ENCODE assay signal across 7 mouse cellular contexts in genomic region chr8:126595204-126596061, GRCm38 (mm10). TPM values are rescaled to one million over a fixed set of nuclear protein-coding genes. Genes with fewer than 3 reads are reported as not detected.
DNase-seq lines count a peak whose midpoint lies in the region; ATAC-seq and TF ChIP-seq lines count a peak whose summit lies in the region.

No protein-coding gene starts in this region.

- peak overlapping the region; percentile 85 for H3K27ac ChIP-seq in cerebellum, adult 2 months (ENCODE audit: insufficient read depth, low read length)
- H3K27ac ChIP-seq in hindbrain, embryonic 15.5 days (replicated peaks) = peak overlapping the region; percentile 97
- H3K27ac ChIP-seq in small intestine, adult 2 months (ENCODE audit: insufficient read depth, low read depth, low read length) = peak overlapping the region; percentile 99

- H3K36me3 ChIP-seq in hindbrain, embryonic 15.5 days = no peaks in the 10 kb centered on the region
- H3K36me3 ChIP-seq in small intestine, adult 2 months (ENCODE audit: control insufficient read depth, insufficient read depth, low read length) = peaks cover 16% of the 10 kb centered on the region

- intact Hi-C loops in left cerebral cortex, postnatal 14 days (cut with DNase I) = loop anchor here (2.0 to 5.0 kb wide), 3 partner anchors 142 to 325 kb away; no protein-coding TSS in a partner anchor

- 2% methylated on average over 16 of the region's 16 CpGs for WGBS in cerebellum, adult 2 months
- WGBS in hindbrain, embryonic 15.5 days = 8% methylated on average over 16 of the region's 16 CpGs
- WGBS in small intestine, adult 2 months = 4% methylated on average over 16 of the region's 16 CpGs

- peak overlapping the region; percentile 58 for H3K9ac ChIP-seq in hindbrain, embryonic 15.5 days

- ATAC-seq in hindbrain, embryonic 15.5 days (ENCODE audit: low FRiP score, low read depth) = no peak
- peak; percentile 4; the same call in 1 of the 2 replicates for ATAC-seq in megakaryocyte, adult 5-6 weeks (ENCODE audit: poor library complexity, severe bottlenecking)

- TF ChIP-seq POLR2A in cerebellum, adult 2 months (IDR thresholded peaks at IDR 0.05; ENCODE audit: borderline replicate concordance, insufficient read depth, low read length) = no peak
- TF ChIP-seq POLR2A in small intestine, adult 2 months (IDR thresholded peaks at IDR 0.05; ENCODE audit: low read depth, low read length) = no peak; the same call in 1 of the 2 replicates

- H3K4me2 ChIP-seq in hindbrain, embryonic 15.5 days = peak overlapping the region; percentile 94

- H3K9me3 ChIP-seq in hindbrain, embryonic 15.5 days = no peaks in the 10 kb centered on the region

- H3K4me3 ChIP-seq in cerebellum, adult 2 months (replicated peaks; ENCODE audit: insufficient read depth, low read depth, low read length) = peak overlapping the region; percentile 77
- peak overlapping the region; percentile 74 for H3K4me3 ChIP-seq in hindbrain, embryonic 15.5 days
- H3K4me3 ChIP-seq in small intestine, adult 2 months (ENCODE audit: low read depth, low read length) = peak overlapping the region; percentile 63

- H3K27me3 ChIP-seq in cerebellum, adult 2 months (ENCODE audit: control insufficient read depth, insufficient read depth, low read length) = no peaks in the 10 kb centered on the region
- no peaks in the 10 kb centered on the region for H3K27me3 ChIP-seq in hindbrain, embryonic 15.5 days
- no peaks in the 10 kb centered on the region for H3K27me3 ChIP-seq in small intestine, adult 2 months (ENCODE audit: control insufficient read depth, insufficient read depth, low read length)

- no peak for TF ChIP-seq CTCF in cerebellum, adult 2 months (IDR thresholded peaks at IDR 0.05; ENCODE audit: borderline replicate concordance, insufficient read depth, low read depth, low read length)
- no peak for TF ChIP-seq CTCF in small intestine, adult 2 months (IDR thresholded peaks at IDR 0.05; ENCODE audit: extremely low read depth, insufficient read length, insufficient replicate concordance, low read depth, low read length)

- peak; percentile 81 for DNase-seq in T-cell, adult 2 months (ENCODE audit: low spot score)
- DNase-seq in cerebellum, adult 2 months = peak; percentile 78 to 82
- peak; percentile 88 to 93 for DNase-seq in gastrocnemius, adult 8-10 months (ENCODE audit: low spot score in 2 of 2)
- DNase-seq in left cerebral cortex, postnatal 14 days (ENCODE audit: low spot score in 2 of 2) = peak; percentile 55 to 79

- H3K4me1 ChIP-seq in cerebellum, adult 2 months (ENCODE audit: control insufficient read depth, insufficient read depth, low read length) = peaks cover 10% of the 10 kb centered on the region; the same call in 1 of the 2 replicates
- H3K4me1 ChIP-seq in hindbrain, embryonic 15.5 days (replicated peaks) = peaks cover 42% of the 10 kb centered on the region
- peaks cover 12% of the 10 kb centered on the region for H3K4me1 ChIP-seq in small intestine, adult 2 months (ENCODE audit: control insufficient read depth, insufficient read depth, insufficient read length, low read length)

RNA-seq across cellular contexts. Expression of gene Irf2bp2, which starts 1.6 kb away (rescaled TPM):
- polyA plus RNA-seq in cerebellum, adult 2 months (2012; rRNA removed) = 42.0 and 42.4 TPM in 2 replicates
- 10 to 100 TPM; 22.2 to 31.2 (median 23.5) TPM for total RNA-seq in gastrocnemius, adult 8-10 months (2022)
- polyA plus RNA-seq in hindbrain, embryonic 15.5 days (2015; fragmentation: Nextera tagmentation; extraction: Ambion mirVana) = 9.1 and 9.2 TPM in 2 replicates
- 10 to 100 TPM; 56.9 to 62.5 TPM for total RNA-seq in left cerebral cortex, postnatal 14 days (2021)
- total RNA-seq in megakaryocyte, adult 5-6 weeks (2015) = 95.9 and 105 TPM in 2 replicates
- 93.8 and 99.8 TPM in 2 replicates for total RNA-seq in megakaryocyte, adult 5-6 weeks (2017)
- polyA plus RNA-seq in small intestine, adult 2 months (2012; rRNA removed) = 50.5 and 91.6 TPM in 2 replicates
